Mouse (Mus musculus): ENCODE measurements around the gene Arpc5.
"Not testable (repeated sequence)": the region's sequence is repeated elsewhere in the genome, so short reads cannot be mapped to it uniquely, and the experiment has no call there.

The Arpc5 gene

GRCm38 (mm10) chr1:152766032-152766772, at the start of gene Arpc5, which contains the start of gene Rgl1:
Arpc5 (plus strand) TSS chr1:152766542.
Rgl1 (minus strand) TSS chr1:152766351.
- DNase-seq (ENCODE audit: low spot score): peak; percentile 80

- no peak for DNase-seq (ENCODE audit: low spot score)
These were observed 49.0 kb upstream of the Arpc5 start for GRCm38 (mm10) chr1:152717329-152717728.

GRCm38 (mm10) chr1:152718200-152718599, 48.1 kb upstream of the Arpc5 start:
- DNase-seq (ENCODE audit: low spot score): no peak

DNA sequence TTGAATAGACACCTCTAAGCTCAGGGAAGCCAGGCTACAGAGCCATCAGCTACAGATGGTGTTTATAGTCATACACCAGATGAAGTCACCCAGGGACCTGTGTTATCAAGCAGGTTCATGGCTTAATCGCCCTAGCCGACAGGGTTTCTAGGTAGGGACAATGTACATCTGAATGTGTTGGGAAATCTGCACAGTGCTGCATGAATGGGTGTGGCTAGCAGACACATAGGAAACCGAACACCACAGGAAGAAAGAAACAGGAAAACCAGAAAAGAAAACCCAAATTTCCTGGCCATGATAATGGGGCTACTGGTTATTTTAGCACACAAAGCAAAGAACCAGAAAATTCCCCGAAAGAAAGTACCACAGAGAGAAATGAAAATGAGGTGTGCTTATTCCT, 45.4 kb upstream of the Arpc5 start:
- DNase-seq (ENCODE audit: low spot score): no peak

GRCm38 (mm10) chr1:152721535-152722198, 44.7 kb upstream of the Arpc5 start:
- DNase-seq (ENCODE audit: low spot score): no peak

DNA sequence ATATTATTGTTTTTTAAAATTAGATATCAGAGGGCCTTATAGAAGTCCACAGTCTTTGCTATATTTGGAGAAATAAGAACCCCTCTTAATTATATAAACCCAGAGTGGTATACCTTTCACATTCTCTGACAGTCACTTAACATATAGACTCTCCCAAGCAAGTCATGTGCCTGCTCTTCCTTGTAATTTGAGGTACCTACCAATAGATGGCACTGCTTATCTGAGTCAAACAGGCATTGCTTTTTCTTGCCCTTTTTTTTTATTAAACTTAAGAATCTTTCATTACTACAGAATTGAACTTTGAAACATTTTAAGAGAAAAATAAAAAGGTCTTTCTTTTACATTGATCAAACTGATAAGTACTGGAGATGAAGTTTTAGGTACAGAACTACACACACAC, 42.1 kb upstream of the Arpc5 start:
- no peak for DNase-seq (ENCODE audit: low spot score)

DNA sequence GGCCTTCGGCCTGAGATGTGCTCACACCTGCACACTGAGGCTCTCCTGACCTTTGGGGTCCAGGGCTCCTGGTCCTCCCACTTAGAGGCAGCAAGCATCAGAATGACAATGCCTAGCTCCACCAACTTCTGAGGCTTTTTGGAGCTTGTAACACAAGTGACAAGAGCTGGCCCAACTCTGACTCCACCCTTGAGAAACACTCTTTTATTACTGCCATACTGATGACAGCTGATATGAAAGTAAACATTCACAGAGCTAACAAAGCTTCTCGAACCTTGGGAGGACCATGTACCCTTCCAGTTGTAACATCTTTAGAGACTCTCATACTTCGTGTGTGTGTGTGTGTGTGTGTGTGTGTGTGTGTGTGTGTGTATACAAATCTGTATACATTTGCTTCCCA, 40.2 kb upstream of the Arpc5 start:
- no peak for DNase-seq (ENCODE audit: low spot score)

DNA sequence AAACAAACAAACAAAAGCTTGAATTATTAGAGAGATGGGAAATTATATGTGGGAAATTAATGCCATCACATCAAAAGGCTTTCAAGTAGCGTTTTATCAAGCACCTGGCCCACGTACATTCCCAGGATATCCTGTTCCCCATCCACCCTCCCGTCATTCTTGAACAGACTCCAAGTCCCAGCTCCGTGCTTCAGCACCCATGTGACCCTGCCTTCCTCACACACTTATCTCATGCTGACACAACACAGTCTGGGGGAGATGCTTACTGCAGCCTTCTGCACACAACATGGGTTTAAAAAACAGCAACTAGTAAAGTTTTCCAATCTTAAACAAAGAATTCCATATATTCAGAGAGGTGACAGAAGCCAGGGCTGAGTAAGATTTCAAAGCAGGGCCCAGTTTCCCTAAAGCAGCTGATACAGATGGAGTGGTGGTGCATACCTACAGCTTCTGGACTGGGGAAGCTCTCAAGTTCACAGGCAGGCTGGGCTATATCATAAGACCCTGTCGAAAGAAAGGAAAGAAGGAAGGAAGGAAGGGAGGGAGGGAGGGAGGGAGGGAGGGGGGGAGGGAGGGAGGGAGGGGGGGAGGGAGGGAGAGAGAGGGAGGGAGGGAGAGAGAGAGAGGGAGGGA, 38.6 kb upstream of the Arpc5 start:
- no peak for DNase-seq (ENCODE audit: low spot score)

- DNase-seq (ENCODE audit: low spot score): no peak
These were observed 27.5 kb upstream of the Arpc5 start for GRCm38 (mm10) chr1:152738793-152739192.

DNA sequence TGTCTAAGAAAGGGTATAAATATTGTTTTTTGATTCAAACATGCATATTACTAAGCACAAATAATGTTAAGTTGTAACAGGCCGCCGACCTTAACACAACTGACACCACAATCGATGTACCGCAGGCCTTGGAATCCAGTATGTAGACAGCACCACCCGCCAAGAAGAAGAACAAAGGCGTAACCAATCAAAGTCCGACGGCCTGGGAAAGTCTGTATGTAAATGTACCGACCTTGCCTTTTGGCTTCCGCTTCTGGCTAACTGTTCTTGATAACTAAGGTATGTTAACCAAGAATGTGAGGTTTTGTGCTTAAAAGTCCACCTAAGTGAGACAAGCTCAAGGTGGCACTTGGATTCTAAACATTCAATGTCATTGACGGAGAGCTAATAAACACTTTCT, 27.0 kb upstream of the Arpc5 start:
- no peak for DNase-seq (ENCODE audit: low spot score)

GRCm38 (mm10) chr1:152743095-152743826, 23.1 kb upstream of the Arpc5 start:
- DNase-seq (ENCODE audit: low spot score): no peak

DNA sequence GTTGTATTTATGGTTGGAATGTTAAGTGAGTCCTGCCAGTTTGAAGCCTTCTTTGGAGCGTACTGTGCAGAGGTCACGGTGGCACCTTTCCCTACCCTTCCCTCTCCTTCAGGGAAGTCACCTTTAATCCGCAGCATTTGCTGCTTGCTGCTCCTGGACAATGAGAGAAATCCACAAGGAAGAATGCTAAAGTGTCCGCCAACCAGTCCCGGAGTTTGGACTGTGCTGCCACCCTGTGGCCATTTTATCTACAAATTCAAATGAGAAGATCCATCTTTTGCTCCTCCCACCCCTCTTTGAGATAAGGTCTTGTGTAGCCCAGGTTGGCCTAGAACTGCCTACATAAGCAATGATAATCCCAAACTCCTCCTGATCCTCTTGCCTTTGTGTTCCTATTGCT, 19.9 kb upstream of the Arpc5 start:
- peak; percentile 86 for DNase-seq (ENCODE audit: low spot score)

DNA sequence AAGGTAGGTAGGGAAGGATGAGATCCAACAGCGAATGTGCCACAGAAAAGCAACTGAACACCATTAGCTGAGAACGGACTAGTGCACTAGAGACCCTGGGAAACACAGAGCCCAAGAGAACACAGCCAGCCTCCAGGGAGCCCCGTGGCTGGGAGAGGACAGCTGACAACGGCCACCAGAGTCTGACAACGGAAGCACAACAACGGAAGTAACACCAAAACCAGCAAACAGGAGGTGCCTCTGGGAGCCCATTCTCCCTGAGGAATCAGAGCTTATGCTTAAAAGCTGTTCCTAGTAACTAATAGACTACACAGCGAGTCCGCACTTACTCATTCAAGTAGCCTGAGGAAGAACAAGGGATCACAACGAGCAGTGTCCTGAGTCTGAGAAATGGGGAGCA, 17.1 kb upstream of the Arpc5 start:
- no peak for DNase-seq (ENCODE audit: low spot score)

DNA sequence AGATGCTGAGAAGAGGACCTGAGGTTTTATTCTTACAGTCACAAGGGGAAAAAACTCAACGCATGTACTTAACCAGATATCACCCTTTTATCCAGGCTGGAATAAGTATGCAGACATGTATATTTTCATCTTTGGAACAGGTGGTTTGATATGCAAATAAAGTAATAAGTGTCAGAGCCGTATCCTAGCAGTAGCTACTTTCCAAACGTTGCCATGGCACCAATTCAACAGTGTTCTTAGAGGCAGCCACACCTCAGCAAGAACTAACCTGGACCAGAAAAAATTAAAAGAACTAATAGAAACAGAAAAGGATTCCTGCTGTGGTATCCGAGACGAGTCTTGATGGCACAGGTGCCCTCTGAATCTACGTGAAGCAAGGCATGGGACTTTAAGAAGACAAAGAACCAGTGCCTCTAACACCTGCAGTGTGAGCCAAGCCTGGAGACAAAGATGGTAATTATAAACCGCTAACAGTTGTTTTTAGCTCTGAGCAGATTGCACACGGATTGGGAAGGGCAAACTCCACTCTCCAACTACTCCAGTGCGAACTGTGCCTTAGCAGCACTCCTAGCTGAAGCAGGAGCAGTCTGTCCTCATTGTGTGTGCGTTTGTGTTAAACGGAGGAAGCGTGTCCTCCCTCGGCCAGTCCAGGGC, 15.9 kb upstream of the Arpc5 start, which contains the start of gene Apobec4:
TSS of gene Apobec4 (plus strand) at position 240 of the 654 bp plus-strand sequence.
- DNase-seq (ENCODE audit: low spot score): peak; percentile 33

GRCm38 (mm10) chr1:152761791-152762190, 4.6 kb upstream of the Arpc5 start:
- DNase-seq (ENCODE audit: low spot score): no peak

GRCm38 (mm10) chr1:152766804-152767748, 734 bp downstream of the Arpc5 start:
- no peak for DNase-seq (ENCODE audit: low spot score)

GRCm38 (mm10) chr1:152767749-152768488, 1.6 kb downstream of the Arpc5 start:
- DNase-seq (ENCODE audit: low spot score): peak; percentile 91

DNA sequence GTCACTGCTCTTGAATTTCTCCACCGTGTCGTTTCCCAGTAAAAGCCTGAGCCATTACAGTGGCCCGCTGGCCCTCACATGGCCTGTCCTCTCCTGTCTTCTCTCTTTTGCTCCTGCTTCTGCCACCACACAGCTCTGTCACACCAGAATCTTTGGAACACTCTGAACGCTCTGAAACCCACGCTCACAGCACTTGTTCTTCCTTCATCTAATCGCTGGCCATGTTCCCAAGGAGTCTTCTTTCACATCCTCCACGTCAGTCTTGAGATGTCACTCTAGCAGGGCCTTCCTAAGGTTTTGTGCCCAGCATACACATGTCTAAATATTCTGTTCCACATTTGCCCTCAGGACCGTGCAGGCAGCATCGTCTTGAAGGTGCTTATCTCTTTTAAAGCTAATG, 4.7 kb downstream of the Arpc5 start:
- no peak for DNase-seq (ENCODE audit: low spot score)

DNA sequence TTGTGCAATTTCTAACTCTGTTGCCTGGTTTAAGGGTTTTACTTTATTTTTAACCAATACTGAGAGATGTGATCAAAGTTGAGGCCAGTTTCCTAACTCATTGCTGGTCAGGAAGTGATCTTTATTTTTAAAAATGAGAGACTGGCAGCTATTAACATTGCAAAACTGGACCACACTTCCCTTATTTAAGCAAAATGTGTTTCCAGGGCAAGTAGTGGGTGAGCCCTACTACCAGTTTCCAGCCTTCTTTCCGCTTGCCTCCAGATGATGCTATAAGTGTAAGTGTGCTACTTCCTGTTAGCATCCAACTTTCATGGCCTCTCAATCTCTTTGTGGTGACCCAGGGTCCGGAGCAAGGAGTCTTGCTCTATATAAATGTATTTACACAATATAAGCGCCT, 8.3 kb downstream of the Arpc5 start:
- not testable (repeated sequence) for DNase-seq (ENCODE audit: low spot score)
